Mouse (Mus musculus) thymus, postnatal 14 days (tissue): Measurements from ENCODE around the gene Cep89.

ENCODE experiments used
- DNase-seq: peaks from one replicate; pipeline ENCODE4 v3.0.0; 2021

The Cep89 gene

DNA sequence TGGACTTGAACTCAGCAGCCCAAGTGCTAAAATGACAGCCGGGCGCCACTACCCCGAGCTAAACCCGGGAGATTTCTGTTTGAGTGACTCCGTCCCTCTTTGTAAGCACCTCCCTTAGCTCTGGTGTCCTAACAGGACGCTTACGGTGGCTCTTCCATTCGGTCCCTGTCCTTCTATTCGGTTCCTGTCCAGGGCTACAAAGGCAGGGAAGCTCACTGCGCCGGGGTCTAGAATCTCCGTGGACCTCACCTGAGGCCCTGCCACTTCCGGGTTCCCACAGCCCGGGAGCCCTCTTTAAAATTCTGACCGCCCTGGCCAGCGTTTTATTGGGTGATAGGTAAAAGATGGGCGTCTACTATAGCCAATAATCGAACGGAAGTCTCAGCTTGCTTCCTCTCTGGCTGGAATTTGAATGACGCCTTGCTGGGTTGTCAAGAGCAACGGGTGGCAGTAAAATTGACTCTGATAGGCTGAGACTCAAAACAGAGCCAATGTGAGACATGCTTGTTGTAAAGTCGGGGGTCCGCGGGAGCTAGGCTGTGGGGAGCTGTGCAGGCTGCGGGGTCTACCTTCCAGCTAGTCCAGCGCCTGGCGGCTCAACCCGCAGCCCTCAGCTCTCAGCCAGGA lies at the start of gene Cep89, which contains the start of gene Faap24:
Gene Cep89 (plus strand): TSS at position 494 of the 627 bp plus-strand sequence.
Gene Faap24 (minus strand): TSS at position 295 of the 627 bp plus-strand sequence.
- DNase-seq = peak; percentile 93

DNA sequence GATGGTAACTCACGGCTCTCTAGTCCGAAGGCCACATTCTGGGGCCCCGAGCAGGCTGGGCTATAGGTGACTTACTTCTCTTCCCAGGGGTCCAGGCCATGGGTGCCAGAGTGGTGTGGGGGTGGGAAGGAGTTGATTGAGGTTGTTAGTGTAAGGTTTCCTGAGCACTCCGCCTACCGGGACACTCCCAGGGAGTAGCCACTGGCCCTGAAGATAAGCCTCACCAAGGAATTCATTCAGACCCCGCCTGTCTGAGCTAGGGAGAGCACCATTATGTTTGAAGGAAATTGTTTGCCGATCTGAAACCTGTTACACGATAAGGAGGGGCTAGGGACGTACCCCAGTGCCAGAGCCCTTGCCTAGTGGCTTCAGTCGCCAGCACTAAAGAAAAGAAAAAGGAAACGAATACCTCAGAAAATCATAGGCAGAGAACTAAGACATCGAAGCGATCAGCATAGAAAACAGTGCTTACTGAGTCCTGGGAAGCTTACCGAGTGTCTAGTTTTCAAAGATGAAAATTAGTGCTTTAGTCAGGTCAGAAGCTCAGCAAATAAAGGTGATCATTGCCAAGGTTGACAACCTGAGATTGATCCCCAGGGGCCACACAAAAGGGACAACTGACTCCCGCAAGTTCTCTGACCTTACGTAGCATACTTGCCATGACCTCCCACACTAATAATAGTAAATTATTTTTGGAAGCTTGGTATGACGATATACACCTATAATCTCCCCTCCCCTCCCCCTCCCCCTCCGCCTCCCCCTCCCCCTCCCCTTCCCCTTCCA lies 48.7 kb upstream of the Cep89 start:
- no peak for DNase-seq

DNA sequence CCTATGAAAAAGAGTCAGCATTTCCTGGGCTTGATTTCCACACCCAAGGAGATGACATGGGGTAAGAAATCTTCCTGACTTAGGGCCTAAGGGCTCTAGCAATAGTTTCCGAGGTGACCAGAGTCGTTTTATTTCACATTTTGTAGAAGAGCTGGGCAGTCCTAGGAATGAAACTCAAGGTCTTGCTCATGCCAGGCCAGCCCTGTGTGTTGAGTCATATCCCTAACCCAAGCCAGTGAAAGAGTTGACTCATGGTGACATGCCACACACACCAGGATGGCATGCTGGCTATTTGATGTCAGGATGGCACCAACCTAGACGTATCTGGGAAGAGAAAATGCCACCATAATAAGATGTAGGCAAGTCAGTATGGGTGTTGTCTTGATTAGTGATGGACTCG lies 47.8 kb upstream of the Cep89 start:
- DNase-seq = no peak

DNA sequence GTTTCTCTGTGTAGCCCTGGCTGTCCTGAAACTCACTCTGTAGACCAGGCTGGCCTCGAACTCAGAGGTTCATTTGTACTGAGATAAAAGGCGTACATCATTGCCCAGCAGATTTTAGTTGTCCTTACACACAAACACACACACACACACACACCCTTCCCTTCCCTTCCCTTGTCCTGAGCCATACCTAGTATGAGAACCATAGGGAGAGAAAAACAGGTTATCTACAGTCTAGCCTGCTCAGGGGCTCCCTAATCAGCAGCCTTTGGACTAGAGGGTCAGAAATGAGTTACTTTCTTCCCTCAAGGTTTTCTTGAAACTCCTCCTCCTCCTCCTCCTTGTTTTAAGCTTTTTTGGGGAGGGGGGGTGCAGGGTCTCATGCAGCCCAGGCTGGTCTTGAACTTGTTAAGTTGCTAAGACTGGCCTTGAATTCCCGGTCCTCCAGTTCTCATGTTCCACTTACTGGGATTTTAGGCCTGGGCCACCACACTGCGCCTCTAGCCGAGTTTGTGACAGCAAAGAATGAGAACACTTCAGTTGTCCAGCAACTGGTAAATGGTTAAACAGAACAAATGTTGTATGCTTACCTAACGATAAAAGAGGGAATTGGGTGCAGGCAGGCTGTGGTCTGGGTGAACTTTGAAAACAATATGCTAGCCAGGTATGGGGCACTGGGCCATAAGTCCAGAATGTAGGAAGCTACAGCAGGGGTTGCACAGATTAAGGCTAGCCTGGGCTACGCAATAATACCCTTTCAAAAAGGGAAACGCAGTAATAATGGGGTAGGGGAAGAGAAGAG lies 46.8 kb upstream of the Cep89 start:
- DNase-seq = no peak

DNA sequence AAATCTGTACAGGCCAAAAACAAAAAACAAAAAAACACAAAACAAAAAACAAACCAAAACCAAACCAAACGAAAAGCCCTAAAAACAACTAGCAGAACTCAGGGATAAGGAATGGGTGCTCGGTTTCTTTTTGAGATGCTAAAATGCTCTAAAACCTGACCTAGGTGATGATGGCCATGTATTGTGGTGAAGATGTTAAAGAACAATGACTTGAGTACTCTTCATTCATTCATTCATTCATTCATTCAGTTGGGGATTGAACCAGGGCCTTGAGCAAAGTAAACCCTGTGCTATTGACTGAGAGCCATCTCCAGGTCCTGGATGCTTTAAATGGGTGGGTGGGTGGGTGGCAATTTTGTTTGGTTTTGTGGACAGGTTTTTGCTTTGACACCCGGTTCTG lies 45.7 kb upstream of the Cep89 start:
- no peak for DNase-seq

DNA sequence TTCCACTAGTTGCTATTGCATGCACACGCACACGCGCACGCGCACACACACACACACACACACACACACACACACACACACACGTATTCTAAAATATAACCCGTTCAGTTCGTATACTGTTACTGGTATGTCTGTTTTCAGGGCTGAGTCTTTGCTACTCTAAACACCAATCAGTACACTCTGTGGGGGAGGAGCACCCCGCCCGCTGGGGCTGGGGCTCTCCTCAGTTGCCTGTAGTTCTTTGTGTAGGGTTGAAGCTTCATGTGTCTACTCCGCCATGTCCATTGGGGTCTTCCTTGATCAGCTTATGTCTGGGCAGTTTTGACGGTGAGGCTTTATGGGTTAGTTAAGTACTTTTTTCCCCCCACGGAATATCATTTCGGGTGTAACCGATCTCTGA lies 43.5 kb upstream of the Cep89 start:
- no peak for DNase-seq

DNA sequence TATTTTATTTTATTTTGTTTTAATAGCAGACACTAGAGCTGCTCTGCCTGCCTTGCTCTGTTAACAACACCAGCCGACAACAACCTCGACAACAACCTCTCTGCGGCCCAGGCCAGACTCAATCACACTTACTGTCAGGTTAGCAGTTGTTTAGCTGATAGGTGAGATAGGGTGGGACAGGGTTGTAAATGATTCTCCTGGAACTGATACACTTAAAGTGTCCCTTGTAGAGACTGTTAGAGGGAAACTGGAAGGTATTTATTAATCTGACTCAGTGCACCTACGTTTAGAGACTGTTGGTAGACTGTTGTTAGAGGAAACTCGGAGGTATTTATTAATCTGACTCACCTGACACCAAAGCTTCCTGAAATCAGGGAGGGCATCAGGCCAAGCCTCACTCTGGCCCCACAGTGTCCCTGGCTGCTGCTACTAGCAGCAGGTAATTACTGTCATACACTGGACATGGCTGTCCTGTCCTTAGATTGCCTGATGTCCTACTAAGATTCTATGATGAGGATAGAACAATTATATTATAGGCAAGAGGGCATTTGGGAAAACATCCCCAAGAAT lies 41.4 kb upstream of the Cep89 start:
- DNase-seq = no peak

DNA sequence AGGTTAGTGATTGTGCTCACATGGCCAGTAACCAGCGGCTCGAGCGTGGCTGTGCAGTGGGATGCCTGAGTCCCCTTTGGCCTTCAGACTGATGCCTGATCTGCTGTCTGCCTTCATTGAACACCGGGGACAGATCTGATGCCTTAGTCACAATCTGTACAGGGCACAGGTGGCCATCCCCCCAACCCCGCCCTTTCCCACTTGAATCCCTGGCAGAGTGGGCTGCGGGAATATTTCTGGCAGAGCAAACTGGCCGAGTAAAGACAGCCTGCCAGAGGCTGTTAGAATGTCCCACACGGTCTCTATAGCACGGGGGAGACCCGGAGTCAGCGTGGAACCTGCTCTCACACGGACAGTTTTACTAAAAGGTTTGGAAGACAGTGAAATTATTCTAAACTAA lies 39.2 kb upstream of the Cep89 start:
- DNase-seq = no peak

DNA sequence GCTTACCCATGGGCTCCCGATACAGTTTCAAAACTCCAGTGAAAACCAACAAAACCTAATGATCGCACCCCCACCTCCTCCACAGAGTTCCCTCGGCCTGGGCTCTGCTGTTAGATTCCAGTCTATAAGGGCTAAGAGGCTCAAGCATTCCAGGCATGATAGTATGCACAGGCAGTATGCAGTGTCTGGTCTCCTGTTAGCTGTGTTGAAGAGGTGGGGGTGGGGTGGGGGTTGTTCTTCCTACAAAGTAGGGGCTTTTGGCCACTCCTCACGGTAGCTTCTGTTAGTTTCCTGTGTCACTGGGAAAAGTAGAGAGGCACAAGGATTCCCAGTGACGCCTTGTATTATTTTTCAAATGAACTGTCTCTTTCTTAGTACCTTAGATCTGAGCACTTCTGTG lies 34.6 kb upstream of the Cep89 start:
- DNase-seq = no peak

DNA sequence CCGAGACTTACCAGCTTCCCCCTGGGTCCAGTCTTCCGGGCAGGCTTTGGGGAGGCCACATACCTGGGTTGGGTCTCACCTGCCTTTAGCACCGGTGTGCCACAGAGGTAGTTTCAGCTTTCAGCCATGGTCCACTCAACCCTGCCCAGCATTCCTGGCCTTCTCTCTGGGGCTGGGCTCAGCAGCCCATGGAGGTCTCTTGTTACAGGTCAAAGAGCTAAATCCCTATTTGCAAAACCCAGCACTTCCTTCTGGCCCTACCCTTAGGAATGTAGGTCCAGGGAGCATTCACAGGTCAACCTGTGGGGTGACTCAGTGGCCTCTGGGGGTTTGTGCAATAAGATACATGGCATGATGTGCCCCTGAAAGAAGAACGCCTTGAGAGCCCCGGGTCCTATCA lies 34.0 kb upstream of the Cep89 start:
- no peak for DNase-seq

DNA sequence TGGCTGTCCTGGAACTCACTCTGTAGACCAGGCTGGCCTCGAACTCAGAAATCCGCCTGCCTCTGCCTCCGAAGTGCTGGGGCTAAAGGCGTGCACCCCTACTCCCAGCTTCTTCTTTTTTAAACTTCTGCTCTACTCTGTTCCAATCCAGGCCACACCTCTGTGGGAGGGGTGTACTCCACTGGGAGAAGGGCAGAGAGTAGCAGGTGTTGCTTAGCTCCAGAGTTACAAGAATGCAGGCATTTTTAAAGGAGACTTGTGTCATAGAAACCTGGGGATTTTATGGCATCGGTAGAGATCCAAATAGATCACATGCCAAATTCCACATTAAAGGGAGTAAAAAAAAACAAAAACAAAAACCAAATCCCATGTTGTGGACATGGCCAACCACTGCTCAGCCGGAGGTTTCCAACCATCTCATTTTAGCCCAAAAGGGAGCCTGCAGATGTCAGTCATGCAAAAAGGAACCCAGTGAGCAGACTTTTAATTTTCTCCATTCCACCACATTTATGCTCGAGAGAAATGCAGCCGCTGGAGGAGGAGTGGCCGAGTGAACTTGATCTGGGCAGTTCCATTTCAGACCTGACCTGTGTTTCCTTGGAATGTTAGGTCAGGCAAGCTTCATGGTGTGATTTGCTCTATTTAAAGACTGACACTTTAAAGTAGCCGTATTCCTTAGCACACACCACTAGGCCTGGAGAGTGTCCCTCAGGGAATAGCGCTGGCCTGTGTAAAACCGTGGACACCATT lies 31.5 kb upstream of the Cep89 start:
- no peak for DNase-seq

DNA sequence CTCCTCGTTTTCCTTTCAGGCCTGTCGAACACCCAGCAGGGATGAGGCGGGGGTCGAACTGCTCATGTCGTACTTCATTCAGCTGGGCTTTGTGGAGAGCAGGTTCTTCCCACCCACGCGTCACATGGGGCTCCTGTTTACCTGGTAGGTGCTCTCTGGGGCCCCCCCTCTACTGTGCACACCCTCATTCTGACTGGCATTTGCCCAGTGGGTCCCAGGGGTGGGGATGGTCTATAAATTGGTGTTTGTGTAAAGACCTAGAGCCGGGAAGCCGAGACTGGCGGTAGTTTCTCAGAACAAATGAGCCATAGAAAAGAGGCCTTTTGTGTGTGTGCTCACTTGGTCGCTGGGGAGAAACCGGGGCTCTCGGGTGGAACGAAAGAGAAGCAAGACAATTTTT lies 25.7 kb upstream of the Cep89 start:
- no peak for DNase-seq

DNA sequence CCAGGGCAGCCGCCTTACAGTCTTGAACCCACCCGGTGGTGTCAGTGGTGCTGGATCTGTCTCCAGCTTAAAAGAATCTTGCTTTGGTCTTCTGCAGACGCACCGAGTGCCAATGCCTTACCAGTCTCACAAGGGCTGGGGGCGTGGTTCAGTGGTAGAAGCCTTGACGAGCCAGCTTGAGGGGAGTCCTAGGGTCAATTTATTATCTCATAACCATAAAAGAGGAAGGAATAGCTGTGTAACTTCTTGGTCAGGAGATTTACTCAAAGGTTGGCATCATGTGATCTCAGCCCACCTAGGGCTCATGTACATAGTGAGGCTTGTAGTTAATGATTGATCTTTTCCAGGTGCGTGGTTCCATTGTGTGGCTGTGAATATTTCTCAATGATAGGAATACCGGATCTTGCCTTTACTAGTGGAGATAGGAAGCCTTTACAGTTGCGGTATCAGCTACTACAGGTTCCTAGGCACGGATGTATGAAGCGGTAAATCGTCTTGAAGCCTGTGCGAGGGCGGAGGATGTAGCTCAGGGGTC lies 24.3 kb upstream of the Cep89 start:
- no peak for DNase-seq

DNA sequence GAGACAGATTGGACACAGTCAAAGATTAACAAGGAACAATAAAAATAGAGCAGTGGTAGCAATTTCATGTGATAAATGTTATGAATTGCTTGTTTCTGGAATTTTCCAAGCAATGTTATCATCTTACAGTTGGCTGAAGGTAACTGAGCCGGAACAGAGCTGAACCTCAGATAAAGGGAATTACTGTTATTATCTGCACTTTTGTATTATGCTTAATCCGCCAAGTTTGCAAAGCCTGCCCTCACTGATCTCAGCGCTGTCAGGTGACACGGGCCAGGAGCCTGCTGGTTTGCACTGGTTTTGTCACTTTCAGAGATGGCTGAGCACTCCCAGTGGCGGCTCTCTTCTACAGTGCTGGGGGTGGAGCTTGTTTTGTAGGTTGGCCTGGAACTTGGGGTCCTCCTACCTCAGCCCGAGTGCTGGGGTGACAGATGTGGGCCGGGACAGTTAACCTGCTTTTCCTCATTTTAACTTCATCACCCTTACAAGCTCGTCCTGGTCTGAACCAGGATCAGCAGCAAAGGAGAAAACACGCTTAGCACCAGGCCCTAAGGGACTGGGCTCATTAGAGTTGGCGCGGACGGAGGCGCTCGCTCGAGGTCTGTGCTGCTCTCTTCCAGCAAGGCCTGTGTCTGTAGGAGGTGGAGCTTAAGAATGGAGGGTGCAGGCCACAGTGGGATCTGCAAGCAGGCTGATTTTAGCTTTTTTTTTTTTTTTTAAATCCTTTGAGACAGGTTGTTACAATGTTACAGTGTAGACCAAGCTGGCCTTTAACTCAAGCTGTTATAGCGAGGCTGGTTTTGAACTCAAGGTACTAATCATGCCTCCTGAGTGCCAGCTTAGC lies 23.5 kb upstream of the Cep89 start:
- no peak for DNase-seq

DNA sequence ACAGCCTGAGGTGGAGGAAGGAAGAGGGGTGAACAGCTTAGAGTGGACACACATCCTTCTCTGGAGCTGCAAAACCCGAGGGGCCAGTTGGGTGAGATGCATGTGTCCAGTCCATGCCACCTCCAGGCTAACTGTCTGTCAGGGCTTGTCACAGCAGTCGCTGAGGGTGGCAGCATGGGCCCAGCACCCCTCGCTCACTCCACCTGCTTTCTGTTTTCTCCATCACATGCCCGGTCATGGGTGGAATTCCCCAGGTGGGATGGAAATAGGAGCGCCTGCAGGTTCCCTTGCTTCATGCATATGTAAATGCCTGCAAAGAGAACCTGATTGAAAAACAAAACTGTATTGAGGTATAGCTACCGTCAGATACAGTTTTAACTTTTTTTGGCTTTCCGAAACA lies 22.6 kb upstream of the Cep89 start:
- no peak for DNase-seq

DNA sequence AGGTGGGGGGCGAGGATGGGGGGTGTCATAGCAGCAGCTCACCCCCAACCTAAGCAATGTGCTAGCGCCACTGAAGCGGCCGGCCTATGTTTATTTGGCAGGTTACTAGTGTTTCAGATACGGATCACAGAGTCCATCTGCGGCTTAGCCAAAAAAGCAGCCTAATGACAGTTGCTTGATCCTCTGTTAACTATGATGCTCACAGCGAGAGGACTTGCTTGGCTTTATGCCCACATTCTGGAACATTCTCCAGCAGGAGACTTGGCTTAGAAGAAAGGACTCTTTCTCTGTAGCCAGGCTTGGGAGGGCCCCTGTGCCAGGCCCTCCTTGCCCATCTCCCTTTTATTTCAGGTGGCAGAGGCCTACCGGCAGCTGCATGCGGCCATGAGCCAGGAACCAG lies 20.2 kb upstream of the Cep89 start:
- DNase-seq = no peak

DNA sequence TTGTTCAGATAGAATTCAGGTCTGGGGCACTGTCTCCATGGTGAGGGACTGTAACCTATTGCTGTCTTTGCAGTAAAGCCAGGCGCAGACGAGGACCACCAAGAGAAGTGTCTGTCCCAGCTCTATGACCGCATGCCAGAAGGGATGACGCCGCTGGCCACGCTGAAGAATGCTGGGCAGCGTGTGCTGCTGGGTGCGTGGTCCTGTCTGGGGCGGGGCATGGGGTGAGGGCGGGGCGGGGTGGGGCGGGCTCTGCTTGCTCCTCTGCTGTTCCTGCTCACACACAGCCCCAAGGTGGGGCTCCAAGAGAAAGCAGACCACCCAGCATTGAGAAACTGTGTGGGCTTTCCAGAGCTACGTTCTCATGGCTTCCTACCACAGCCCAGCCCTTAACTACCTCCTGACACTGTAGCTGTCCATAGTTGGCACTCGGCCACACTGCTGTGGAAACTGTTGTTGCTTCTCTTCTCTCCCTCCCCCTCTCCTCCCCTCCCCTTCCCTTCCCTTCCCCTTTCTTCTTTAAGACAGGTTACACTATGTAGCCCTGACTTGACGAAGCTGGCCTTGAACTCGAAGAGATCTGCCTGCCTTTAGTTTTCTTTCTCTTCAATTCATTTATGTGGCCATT lies 17.2 kb upstream of the Cep89 start:
- DNase-seq = no peak

DNA sequence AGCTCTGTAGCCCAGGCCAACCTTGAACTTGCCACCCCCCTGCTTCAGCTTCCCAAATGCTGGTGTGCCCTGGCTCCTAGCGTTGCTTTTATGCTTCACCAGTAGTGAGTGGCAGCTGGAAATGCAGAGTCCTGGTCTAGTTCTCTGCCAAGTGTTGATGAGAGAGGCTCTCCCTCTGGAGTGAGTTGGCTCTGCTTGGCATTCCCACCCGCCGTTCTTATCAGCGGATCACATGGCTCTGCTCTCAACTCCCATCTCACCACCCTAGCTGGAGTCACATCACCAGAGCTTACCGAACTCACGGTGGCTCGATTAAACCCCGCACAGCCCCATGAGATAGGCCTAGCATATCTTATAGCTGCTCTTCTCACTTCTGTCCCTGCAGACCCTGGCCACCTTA lies 16.5 kb upstream of the Cep89 start:
- no peak for DNase-seq

DNA sequence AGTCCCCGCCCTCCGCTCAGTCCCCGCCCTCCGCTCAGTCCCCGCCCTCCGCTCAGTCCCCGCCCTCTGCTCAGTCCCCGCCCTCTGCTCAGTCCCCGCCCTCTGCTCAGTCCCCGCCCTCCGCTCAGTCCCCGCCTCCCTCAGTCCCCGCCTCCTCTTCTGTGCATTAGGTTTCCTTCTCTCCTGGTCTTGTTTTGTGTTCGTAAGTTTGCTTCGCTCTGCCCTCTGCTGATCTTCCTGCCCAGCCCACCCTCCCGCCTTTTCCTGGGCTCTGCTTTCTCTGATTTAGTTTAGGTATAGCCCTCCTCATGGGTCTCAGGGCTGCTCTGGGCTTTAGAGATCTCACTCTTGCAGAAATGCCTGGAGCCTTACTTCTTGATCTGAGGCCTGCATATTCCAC lies 15.0 kb upstream of the Cep89 start:
- no peak for DNase-seq

DNA sequence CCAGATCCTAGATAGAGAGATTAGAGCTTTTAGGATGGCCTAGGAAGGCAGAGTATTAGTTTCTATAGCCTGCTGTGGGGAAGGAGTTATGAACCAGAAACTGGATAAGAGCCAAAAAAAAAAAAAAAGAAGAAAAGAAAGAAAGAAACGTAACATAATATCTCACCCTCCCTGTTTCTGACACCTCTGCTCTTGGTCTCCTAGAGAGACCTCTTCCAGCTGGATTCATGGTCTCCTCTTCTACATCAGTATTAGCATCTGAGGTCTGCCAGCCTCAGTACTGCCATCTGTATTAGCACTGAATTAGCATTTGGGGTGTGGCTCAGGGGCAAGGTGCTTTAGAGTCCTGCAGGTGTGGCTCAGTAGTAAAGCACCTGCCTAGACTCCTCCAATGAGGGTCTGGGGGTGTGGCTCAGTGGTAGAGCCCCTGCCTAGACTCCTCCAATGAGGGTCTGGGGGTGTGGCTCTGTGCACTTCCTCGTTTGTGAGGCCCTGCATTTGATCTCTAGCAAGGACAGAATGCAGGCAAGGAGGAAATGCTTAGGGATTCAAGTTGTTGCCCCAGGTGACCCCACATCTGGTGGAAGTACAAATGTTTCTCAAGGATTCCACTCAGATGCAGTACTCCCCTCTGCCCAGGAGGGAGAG lies 14.0 kb upstream of the Cep89 start:
- DNase-seq = no peak
